Mouse (Mus musculus) liver, embryonic 14.5 days (tissue): Measurements from ENCODE around the gene B3gnt2.

Source experiments
- CTCF ChIP-seq: IDR thresholded peaks from 2 replicates; pipeline ENCODE4 v1.5.1; 2016; ENCODE audit warnings: antibody characterized with exemption, low read depth, control low read depth
- EP300 ChIP-seq: IDR thresholded peaks from 2 replicates; pipeline ENCODE4 v1.6.1; 2016; ENCODE audit warnings: antibody characterized with exemption, low read depth

- TF ChIP-seq CTCF (no peak), EP300 (no peak)
Observed at GRCm38 (mm10) chr11:22874747-22875146, 14.0 kb upstream of the B3gnt2 start.
